Mouse (Mus musculus) testis, postnatal 14 days (tissue): ENCODE results near the gene Lonrf3.

ENCODE experiments used
- DNase-seq: peaks from one replicate; pipeline ENCODE4 v3.0.0; 2021; ENCODE audit warnings: low spot score

The Lonrf3 gene

DNA sequence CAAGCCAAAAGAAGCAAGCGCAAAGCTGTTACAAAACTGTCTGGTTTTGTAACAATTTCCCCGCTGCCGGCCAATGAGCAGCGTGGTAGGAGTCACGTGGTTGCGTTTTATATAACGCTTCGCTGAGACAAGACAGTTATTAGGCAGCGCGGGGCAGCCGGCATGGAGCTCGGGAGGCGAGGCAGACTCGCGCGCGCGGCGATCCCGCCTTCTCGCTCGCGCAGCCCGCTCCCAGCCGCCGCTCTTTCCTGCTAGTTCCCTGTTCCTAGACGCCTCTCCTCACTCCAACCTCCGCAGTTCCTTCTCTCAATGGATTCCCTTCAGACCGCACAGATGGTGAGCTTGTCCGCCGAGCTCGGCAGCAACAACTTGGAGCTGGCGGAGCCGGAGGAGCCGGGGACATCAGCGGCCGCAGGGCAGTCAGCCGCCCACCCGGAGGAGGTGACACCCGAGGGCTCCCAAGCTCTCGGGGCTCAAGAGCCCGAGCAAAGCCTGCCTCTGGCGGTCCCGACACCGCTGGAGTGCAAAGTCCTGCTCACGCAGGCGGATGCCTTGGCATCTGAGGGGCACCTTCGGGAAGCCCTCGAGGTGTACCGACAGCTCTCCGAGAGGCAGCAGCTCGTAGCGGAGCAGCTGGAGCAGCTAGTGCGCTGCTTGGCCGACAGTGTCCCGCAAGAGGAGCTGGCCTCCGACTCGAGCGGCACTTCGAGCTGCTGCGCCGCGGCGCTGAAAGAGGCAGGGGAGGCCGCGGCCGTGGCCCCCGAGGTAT is at the start of gene Lonrf3:
Lonrf3 (plus strand) TSS at position 83 of the 769 bp plus-strand sequence.
- DNase-seq: peak; percentile 85

DNA sequence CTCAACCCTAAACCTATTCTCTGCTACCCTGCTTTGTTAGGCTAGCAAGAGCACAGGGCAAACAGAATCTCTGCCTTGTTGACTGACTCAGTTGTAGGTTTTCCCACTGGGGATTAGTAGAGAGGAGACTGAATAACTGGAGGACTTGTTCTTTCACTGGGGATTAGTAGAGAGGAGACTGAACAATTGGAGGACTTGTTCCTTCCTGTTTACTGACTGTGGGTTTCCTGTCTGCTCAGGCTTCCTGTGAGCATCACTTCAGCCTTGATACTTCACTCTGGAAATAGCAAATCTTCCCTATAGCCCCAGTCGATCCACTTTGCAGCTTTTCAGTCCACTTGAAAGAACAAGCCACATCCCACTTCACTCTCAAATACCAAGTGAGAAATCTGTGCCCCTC is 49.4 kb upstream of the Lonrf3 start:
- no peak for DNase-seq

DNA sequence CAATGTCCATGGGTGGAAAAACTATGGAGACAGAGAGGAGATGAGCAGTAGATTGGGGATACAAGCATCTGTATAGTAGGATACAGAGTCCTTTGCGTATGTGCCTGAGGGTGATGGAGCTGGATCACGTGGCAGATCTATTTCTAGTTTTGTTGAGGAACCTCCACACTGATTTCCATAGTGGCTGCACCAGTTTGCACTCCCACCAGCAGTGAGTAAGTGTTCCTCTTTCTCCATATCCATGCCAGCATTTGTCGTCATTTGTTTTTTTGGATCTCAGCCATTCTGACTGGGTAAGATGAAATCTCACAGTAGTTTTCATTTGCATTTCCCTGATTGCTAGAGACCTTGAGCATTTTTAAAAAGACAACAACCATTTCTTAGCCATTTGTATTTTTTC is 16.7 kb upstream of the Lonrf3 start:
- DNase-seq: no peak

- DNase-seq: peak; percentile 54
Observed at GRCm38 (mm10) chrX:36327491-36328255, 480 bp upstream of the Lonrf3 start.

DNA sequence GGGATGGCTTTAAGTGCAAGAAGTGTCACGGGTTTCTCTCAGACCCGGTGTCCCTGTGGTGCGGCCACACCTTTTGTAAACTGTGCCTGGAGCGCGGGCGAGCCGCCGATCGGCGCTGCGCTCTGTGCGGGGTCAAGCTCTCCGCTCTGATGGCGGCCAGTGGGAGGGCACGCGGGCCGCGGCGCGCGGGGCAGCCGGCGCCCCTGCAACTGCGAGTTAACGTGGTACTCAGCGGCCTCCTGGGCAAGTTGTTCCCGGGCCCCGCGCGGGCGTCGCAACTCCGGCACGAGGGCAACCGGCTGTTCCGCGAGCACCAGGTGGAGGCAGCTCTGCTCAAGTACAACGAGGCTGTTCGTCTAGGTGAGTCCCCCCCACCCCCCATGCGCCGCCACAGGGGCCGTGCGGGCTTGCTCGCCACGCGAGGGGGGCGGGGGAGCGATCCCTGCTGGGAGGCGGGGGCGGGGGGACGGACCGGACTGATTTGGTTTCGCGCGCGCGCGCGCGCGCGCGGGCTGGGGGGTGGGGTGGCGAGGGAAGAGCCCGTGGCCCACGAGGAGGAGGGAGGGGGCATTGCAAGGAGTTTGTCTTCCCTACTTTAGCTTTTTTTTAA is 992 bp downstream of the Lonrf3 start:
- peak; percentile 56 for DNase-seq

- peak; percentile 60 for DNase-seq
Observed at GRCm38 (mm10) chrX:36329849-36330411, 1.8 kb downstream of the Lonrf3 start.

DNA sequence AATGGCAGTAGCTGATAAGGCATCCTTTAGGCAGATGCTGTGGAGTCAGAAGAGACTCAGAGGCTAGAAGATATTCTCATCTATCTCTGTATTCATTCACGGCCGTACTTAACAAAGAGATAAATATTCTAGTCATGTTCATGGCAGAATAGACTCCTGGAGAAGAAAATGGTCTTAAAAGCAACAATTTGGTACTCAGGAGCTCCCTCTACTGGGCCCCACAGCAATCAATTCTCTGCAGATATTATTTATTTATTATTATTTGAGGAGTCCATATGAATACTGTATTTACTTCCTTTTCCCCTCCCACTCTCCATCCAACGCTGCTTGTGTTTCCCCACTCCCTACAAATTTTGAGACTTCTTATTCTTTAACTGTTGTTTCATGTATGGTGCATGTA is 24.3 kb downstream of the Lonrf3 start:
- no peak for DNase-seq

- no peak for DNase-seq
Observed at GRCm38 (mm10) chrX:36385340-36385739, 57.2 kb downstream of the Lonrf3 start.

DNA sequence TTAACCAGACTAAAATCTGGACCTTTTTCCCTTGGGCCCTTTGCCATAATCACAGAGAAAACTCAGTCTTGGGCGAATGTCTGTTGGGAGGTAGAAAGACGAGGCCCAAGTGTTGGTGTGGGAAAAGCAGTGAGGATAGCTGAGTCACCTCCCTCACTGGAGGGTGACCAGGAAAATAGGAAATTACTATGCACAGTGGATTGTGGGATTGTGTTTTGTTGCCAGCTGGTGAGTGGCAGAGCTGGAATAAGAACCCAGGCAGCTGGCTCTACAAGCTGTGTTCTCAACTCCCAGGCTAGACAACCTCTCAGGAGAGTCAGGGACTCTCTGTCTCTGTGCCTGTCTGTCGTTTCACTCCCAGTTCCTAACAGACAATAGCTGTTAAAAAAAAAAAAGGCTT is 61.8 kb downstream of the Lonrf3 start:
- no peak for DNase-seq

- DNase-seq: no peak
Observed at GRCm38 (mm10) chrX:36390503-36390902, 62.4 kb downstream of the Lonrf3 start.

DNA sequence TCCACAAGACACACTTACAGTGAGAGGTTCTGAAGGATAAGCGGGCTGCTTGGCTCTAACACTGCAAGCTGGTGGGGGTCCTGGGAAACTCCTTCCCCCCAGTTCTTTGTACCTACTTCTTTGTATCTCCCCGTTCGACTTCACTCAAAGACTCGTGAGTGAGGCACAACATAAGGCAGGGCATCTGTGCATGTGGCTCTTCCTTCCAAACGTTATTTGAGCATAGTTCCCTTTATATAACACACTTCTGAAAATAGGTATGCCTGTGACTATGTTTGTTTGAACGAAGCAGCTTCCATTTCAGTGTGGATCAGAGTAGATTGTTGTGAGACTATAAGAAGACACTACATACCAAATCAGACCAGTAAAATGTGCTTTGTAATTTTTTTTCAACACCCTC is 64.5 kb downstream of the Lonrf3 start:
- no peak for DNase-seq

DNA sequence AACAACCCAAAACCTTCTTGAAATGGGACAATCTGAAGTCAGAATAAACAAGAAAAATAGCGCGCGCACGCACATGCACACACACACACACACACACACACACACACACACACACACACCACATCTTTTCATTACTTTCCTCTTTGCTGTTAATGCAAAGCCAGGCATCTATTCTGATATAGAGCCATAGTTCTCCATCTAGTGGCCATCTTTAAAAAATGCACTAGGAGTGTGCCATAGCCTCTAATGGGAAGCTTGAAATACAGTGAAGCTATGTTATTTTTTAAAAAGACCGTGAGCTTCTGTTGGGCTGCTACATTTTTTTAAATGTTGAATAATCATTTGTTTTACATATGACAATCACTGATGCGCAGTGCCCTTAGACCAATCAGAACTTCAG is 65.1 kb downstream of the Lonrf3 start:
- no peak for DNase-seq

DNA sequence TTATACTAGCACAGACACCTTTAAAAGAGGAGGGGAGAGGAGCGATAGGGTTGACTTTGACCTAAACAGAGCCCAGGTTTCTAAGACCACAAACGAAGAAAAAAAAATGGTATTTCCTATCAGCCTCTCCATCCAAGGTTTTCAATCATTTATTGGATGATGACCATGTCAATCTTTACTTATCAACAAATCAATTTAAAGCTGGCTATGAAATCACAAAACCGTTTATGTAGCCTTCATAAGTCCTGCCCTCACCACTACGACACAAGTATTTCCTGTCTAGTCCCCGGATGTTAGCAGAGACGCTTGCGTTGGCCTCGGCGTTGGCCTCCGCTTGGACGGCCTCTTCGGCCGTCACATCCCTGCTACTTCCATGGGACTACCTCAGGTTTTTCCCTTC is 72.8 kb downstream of the Lonrf3 start, which contains the start of gene Gm6268:
Gm6268 (plus strand) TSS at position 301 of the 400 bp plus-strand sequence.
- peak; percentile 33 for DNase-seq

GRCm38 (mm10) chrX:36402316-36402715 is 74.2 kb downstream of the Lonrf3 start:
- no peak for DNase-seq
